Mouse (Mus musculus): ENCODE measurements at regions not wholly inside any gene's neighbourhood (a gene's known extent, or its start where the extent isn't known, plus 50 kb on each side); places are given as distances from the start of the nearest gene placed in this dataset.

DNA sequence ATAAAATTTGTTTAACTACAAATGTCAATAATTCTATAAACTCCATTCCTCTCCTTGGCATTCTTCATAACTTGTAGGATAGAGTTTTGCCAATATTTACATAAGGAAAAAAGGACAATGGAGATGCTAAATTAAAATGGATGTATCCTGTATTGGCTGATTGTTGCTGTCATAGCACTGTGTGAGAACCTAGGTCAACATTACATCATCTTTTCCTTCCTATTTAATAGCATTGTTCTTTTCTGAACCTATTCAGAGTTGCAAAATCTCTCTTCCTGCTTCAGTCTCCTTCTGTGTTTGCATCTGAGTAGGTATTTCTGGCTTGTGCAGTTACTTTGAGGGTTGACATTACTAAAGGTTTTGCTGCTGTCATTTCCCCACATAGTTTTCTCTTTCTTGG is 228.6 kb upstream of the Gk2 start:
- TF ChIP-seq CTCF (IDR thresholded peaks at IDR 0.05; ENCODE audit: low read depth), result no peak
- TF ChIP-seq EP300 (optimal IDR thresholded peaks at IDR 0.05), result no peak
